13 mouse cellular contexts compared by ENCODE assay signal in the genomic region with DNA sequence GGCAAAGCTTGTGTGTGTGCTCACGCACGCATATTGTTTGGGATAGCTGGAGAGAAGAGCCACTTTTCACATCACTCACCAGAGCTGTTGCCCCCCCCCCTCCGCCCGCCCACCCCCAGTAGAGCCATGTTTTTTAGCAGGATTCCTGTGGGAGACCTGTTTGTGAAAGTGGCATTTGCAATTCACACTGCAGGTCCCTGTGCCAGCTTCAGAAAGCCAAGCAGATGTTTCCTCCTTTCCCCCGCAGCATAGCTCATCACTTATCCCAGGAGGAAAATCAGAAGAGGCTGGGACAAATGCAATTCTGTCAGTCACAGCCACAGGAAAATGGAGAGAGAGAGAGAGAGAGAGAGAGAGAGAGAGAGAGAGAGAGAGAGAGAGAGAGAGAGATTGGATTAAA.
A peak's percentile ranks its signal among the peaks of the same experiment; 100 is the strongest.
DNase-seq lines count a peak whose midpoint lies in the region; ATAC-seq and TF ChIP-seq lines count a peak whose summit lies in the region.
"Had no signal": no experiment of that assay in that cellular context is flagged by ENCODE, and none has a peak within 500 bp of the region (broad histone marks: within the 10 kb centered on the region; RNA-seq: fewer than 3 reads in every experiment).

No protein-coding gene starts in this region.

- TF ChIP-seq POLR2A in kidney, adult 2 months (IDR thresholded peaks at IDR 0.05; ENCODE audit: low read depth, low read length) = no peak
- TF ChIP-seq POLR2A in cerebellum, adult 2 months (IDR thresholded peaks at IDR 0.05; ENCODE audit: borderline replicate concordance, insufficient read depth, low read length) = no peak

- no peak overlapping the region for H3K4me3 ChIP-seq in kidney, adult 2 months (ENCODE audit: insufficient read depth, low read depth, low read length)
- H3K4me3 ChIP-seq in intestine, postnatal 0 days (ENCODE audit: low read depth, low read length) = no peak overlapping the region
- H3K4me3 ChIP-seq in cerebellum, adult 2 months (replicated peaks; ENCODE audit: insufficient read depth, low read depth, low read length) = no peak overlapping the region
- H3K4me3 ChIP-seq: heart, embryonic 10.5 days; limb, embryonic 13.5 days; midbrain, embryonic 12.5 days had no signal

- no peak for ATAC-seq in intestine, postnatal 0 days
- ATAC-seq: Patski had no signal

- H3K27ac ChIP-seq in kidney, adult 2 months (ENCODE audit: insufficient read depth, low read depth, low read length) = peak overlapping the region; percentile 89
- H3K27ac ChIP-seq in intestine, postnatal 0 days (ENCODE audit: low read depth, low read length) = peak overlapping the region; percentile 35; the same call in 1 of the 2 replicates
- H3K27ac ChIP-seq in cerebellum, adult 2 months (ENCODE audit: insufficient read depth, low read length) = no peak overlapping the region
- H3K27ac ChIP-seq: heart, embryonic 10.5 days; limb, embryonic 13.5 days; midbrain, embryonic 12.5 days; stomach, postnatal 0 days had no signal

- H3K27me3 ChIP-seq in kidney, adult 2 months (replicated peaks; ENCODE audit: control insufficient read depth, insufficient read depth, low read length) = no peaks in the 10 kb centered on the region
- peaks cover 25% of the 10 kb centered on the region for H3K27me3 ChIP-seq in intestine, postnatal 0 days (replicated peaks; ENCODE audit: control insufficient read depth, insufficient read depth, low read length)
- H3K27me3 ChIP-seq in cerebellum, adult 2 months (ENCODE audit: control insufficient read depth, insufficient read depth, low read length) = peaks cover 1% of the 10 kb centered on the region; the same call in 1 of the 2 replicates
- H3K27me3 ChIP-seq: Patski had no signal

- H3K4me1 ChIP-seq in kidney, adult 2 months (ENCODE audit: control insufficient read depth, insufficient read depth, low read length) = no peaks in the 10 kb centered on the region; the same call in 1 of the 2 replicates
- no peaks in the 10 kb centered on the region for H3K4me1 ChIP-seq in intestine, postnatal 0 days (replicated peaks; ENCODE audit: control insufficient read depth, insufficient read depth, low read length)
- no peaks in the 10 kb centered on the region for H3K4me1 ChIP-seq in cerebellum, adult 2 months (ENCODE audit: control insufficient read depth, insufficient read depth, low read length)

- peak; percentile 4 for DNase-seq in adrenal gland, postnatal 10 days
- no peak for DNase-seq in adrenal gland, postnatal 14 days
- DNase-seq in kidney, adult 2 months = peak; percentile 47
- no peak for DNase-seq in kidney, postnatal 10 days
- DNase-seq in brain, adult 2 months (ENCODE audit: low read depth, low spot score) = peak; percentile 83
- DNase-seq in cerebellum, adult 2 months = no peak
- DNase-seq in cerebellum, postnatal 4 days (ENCODE audit: low spot score in 2 of 2) = no peak

- no peak overlapping the region for H3K9ac ChIP-seq in intestine, postnatal 0 days (ENCODE audit: low read depth, low read length)
- H3K9ac ChIP-seq: limb, embryonic 13.5 days; midbrain, embryonic 12.5 days had no signal

- WGBS in kidney, adult 2 months = 37% methylated on average over 5 of the region's 5 CpGs
- 51% methylated on average over 5 of the region's 5 CpGs for WGBS in intestine, postnatal 0 days
- WGBS in cerebellum, adult 2 months = 40% methylated on average over 5 of the region's 5 CpGs

- no peaks in the 10 kb centered on the region for H3K36me3 ChIP-seq in kidney, adult 2 months (ENCODE audit: control insufficient read depth, insufficient read depth, low read length)
- H3K36me3 ChIP-seq in intestine, postnatal 0 days (ENCODE audit: control insufficient read depth, insufficient read depth) = no peaks in the 10 kb centered on the region
- H3K36me3 ChIP-seq: heart, embryonic 10.5 days; limb, embryonic 13.5 days; midbrain, embryonic 12.5 days had no signal

- H3K9me3 ChIP-seq in intestine, postnatal 0 days (ENCODE audit: control insufficient read depth) = no peaks in the 10 kb centered on the region
- H3K9me3 ChIP-seq: heart, embryonic 10.5 days; limb, embryonic 13.5 days; midbrain, embryonic 12.5 days had no signal

- no peak overlapping the region for H3K4me2 ChIP-seq in intestine, postnatal 0 days (replicated peaks; ENCODE audit: low read depth)
- H3K4me2 ChIP-seq: limb, embryonic 13.5 days; midbrain, embryonic 12.5 days had no signal

- no peak for TF ChIP-seq CTCF in kidney, adult 2 months (conservative IDR thresholded peaks at IDR 0.05; ENCODE audit: insufficient read depth, insufficient read length, low read depth, low read length)
- TF ChIP-seq CTCF in intestine, postnatal 0 days (IDR thresholded peaks at IDR 0.05; ENCODE audit: low read depth) = no peak
- TF ChIP-seq CTCF in cerebellum, adult 2 months (IDR thresholded peaks at IDR 0.05; ENCODE audit: borderline replicate concordance, insufficient read depth, low read depth, low read length) = no peak

Comparison
In these comparisons a context has a peak if more than half of its experiments do, and no peak if none do; other contexts are left out.
1. DNase-seq: peak in adrenal gland, postnatal 10 days (single experiment), kidney, adult 2 months (single experiment) and brain, adult 2 months (single experiment); none in adrenal gland, postnatal 14 days (single experiment), kidney, postnatal 10 days (single experiment), cerebellum, adult 2 months (0 of 2) and cerebellum, postnatal 4 days (0 of 2).